Mouse (Mus musculus): ENCODE data around the gene Gm42688.

- 0 out of 2 replicates have a peak, but pooled peaks have one; percentile 0 for TF ChIP-seq CTCF (IDR thresholded peaks at IDR 0.05; ENCODE audit: low read depth)
- no peak; the same call in 1 of the 2 replicates for TF ChIP-seq EP300 (IDR thresholded peaks at IDR 0.05; ENCODE audit: low read depth)
Measured at GRCm38 (mm10) chr6:83108762-83109668, 7.6 kb downstream of the Gm42688 start, which contains the start of gene Mrpl53.

Data from liver, embryonic 14.5 days (tissue).